Mouse (Mus musculus) spleen, adult 2 months (tissue): ENCODE measurements around the gene Hils1.

ENCODE experiments used
- CTCF ChIP-seq: fragments of 200-500 bp; IDR thresholded peaks from 2 replicates; pipeline ENCODE4 v1.5.1; 2011; ENCODE audit warnings: mild to moderate bottlenecking, inconsistent platforms; ENCODE audit not compliant: insufficient read depth, insufficient read length, insufficient replicate concordance; ENCODE audit errors: extremely low read depth
- POLR2A ChIP-seq: fragments of 200-500 bp; IDR thresholded peaks from 2 replicates; pipeline ENCODE4 v1.6.1; 2011; ENCODE audit warnings: low read depth, low read length, inconsistent platforms

- TF ChIP-seq CTCF (no peak), POLR2A (no peak)
Observed at GRCm38 (mm10) chr11:94996984-94997383, 29.6 kb downstream of the Hils1 start.
